Mouse (Mus musculus): ENCODE measurements at regions not wholly inside any gene's neighbourhood (a gene's known extent, or its start where the extent isn't known, plus 50 kb on each side); places are given as distances from the start of the nearest gene placed in this dataset.

GRCm38 (mm10) chr7:111368296-111369004 is 285.6 kb upstream of the Eif4g2 start:
- 68% methylated on average over 2 of the region's 2 CpGs for WGBS

GRCm38 (mm10) chr7:111366951-111367653 is 284.3 kb upstream of the Eif4g2 start:
- no peaks in the 10 kb centered on the region for H3K36me3 ChIP-seq (replicated peaks)
- H3K9me3 ChIP-seq = no peaks in the 10 kb centered on the region
- peaks cover 8% of the 10 kb centered on the region; the same call in 1 of the 2 replicates for H3K4me1 ChIP-seq
- no peak overlapping the region for H3K4me3 ChIP-seq
- no peak overlapping the region for H3K27ac ChIP-seq (replicated peaks)
- WGBS = 85% methylated on average over 4 of the region's 4 CpGs
- no peaks in the 10 kb centered on the region for H3K27me3 ChIP-seq (replicated peaks; ENCODE audit: low read depth, poor library complexity, severe bottlenecking)
- no peak for DNase-seq (ENCODE audit: low spot score)

More at GRCm38 (mm10) chr7:111368296-111369004, 285.6 kb upstream of the Eif4g2 start:
- no peaks in the 10 kb centered on the region for H3K27me3 ChIP-seq (replicated peaks; ENCODE audit: low read depth, poor library complexity, severe bottlenecking)
- no peaks in the 10 kb centered on the region for H3K9me3 ChIP-seq
- H3K27ac ChIP-seq (replicated peaks) = no peak overlapping the region
- H3K36me3 ChIP-seq (replicated peaks) = no peaks in the 10 kb centered on the region
- no peak for DNase-seq (ENCODE audit: low spot score)
- no peak overlapping the region for H3K4me3 ChIP-seq
- H3K4me1 ChIP-seq = peaks cover 8% of the 10 kb centered on the region; the same call in 1 of the 2 replicates

GRCm38 (mm10) chr7:111365384-111365783 is 282.6 kb upstream of the Eif4g2 start:
- WGBS = 83% methylated on average over 5 of the region's 5 CpGs
- H3K27me3 ChIP-seq (replicated peaks; ENCODE audit: low read depth, poor library complexity, severe bottlenecking) = no peaks in the 10 kb centered on the region
- no peaks in the 10 kb centered on the region for H3K36me3 ChIP-seq (replicated peaks)
- no peak overlapping the region for H3K27ac ChIP-seq (replicated peaks)
- no peaks in the 10 kb centered on the region for H3K9me3 ChIP-seq
- peaks cover 8% of the 10 kb centered on the region; the same call in 1 of the 2 replicates for H3K4me1 ChIP-seq
- DNase-seq (ENCODE audit: low spot score) = no peak
- no peak overlapping the region for H3K4me3 ChIP-seq

- Histone ChIP-seq H3K9me3 (no peaks in the 10 kb centered on the region), H3K36me3 (replicated peaks) (no peaks in the 10 kb centered on the region), H3K27me3 (replicated peaks; ENCODE audit: low read depth, poor library complexity, severe bottlenecking) (no peaks in the 10 kb centered on the region), H3K27ac (replicated peaks) (no peak overlapping the region), H3K4me3 (no peak overlapping the region), H3K4me1 (peaks cover under 1% of the 10 kb centered on the region; the same call in 1 of the 2 replicates)
- DNase-seq (ENCODE audit: low spot score) = no peak
- WGBS = 89% methylated on average over 5 of the region's 5 CpGs
Measured at GRCm38 (mm10) chr7:111363206-111363605, 280.4 kb upstream of the Eif4g2 start.

GRCm38 (mm10) chr7:111362646-111363045 is 279.8 kb upstream of the Eif4g2 start:
- Histone ChIP-seq H3K36me3 (replicated peaks) (no peaks in the 10 kb centered on the region), H3K27me3 (replicated peaks; ENCODE audit: low read depth, poor library complexity, severe bottlenecking) (no peaks in the 10 kb centered on the region), H3K27ac (replicated peaks) (no peak overlapping the region), H3K4me1 (no peaks in the 10 kb centered on the region), H3K4me3 (no peak overlapping the region), H3K9me3 (no peaks in the 10 kb centered on the region)
- WGBS = 84% methylated on average over 4 of the region's 4 CpGs
- no peak for DNase-seq (ENCODE audit: low spot score)

GRCm38 (mm10) chr7:111355088-111355656 is 272.3 kb upstream of the Eif4g2 start:
- Histone ChIP-seq H3K4me1 (peaks cover 12% of the 10 kb centered on the region), H3K4me3 (no peak overlapping the region), H3K9me3 (no peaks in the 10 kb centered on the region), H3K36me3 (replicated peaks) (no peaks in the 10 kb centered on the region), H3K27me3 (replicated peaks; ENCODE audit: low read depth, poor library complexity, severe bottlenecking) (no peaks in the 10 kb centered on the region), H3K27ac (replicated peaks) (no peak overlapping the region)
- no peak for DNase-seq (ENCODE audit: low spot score)
- 83% methylated on average over 2 of the region's 2 CpGs for WGBS

GRCm38 (mm10) chr7:111354066-111354465 is 271.2 kb upstream of the Eif4g2 start:
- WGBS = 78% methylated on average over 4 of the region's 4 CpGs
- no peak overlapping the region for H3K4me3 ChIP-seq
- peaks cover 12% of the 10 kb centered on the region for H3K4me1 ChIP-seq
- no peaks in the 10 kb centered on the region for H3K27me3 ChIP-seq (replicated peaks; ENCODE audit: low read depth, poor library complexity, severe bottlenecking)
- H3K27ac ChIP-seq (replicated peaks) = no peak overlapping the region; the same call in 1 of the 2 replicates
- H3K36me3 ChIP-seq (replicated peaks) = no peaks in the 10 kb centered on the region
- H3K9me3 ChIP-seq = no peaks in the 10 kb centered on the region
- no peak for DNase-seq (ENCODE audit: low spot score)

- H3K4me3 ChIP-seq = no peak overlapping the region
- 92% methylated on average over 2 of the region's 2 CpGs for WGBS
Measured at GRCm38 (mm10) chr7:111352176-111352575, 269.3 kb upstream of the Eif4g2 start.

GRCm38 (mm10) chr7:111345117-111345516 is 262.3 kb upstream of the Eif4g2 start:
- H3K27me3 ChIP-seq (replicated peaks; ENCODE audit: low read depth, poor library complexity, severe bottlenecking) = no peaks in the 10 kb centered on the region
- no peak overlapping the region for H3K27ac ChIP-seq (replicated peaks)
- H3K9me3 ChIP-seq = no peaks in the 10 kb centered on the region
- no peak for DNase-seq (ENCODE audit: low spot score)
- H3K4me3 ChIP-seq = no peak overlapping the region
- 68% methylated on average over 1 of the region's 1 CpGs for WGBS
- H3K4me1 ChIP-seq = no peaks in the 10 kb centered on the region
- no peaks in the 10 kb centered on the region for H3K36me3 ChIP-seq (replicated peaks)

More at GRCm38 (mm10) chr7:111352176-111352575, 269.3 kb upstream of the Eif4g2 start:
- H3K9me3 ChIP-seq = no peaks in the 10 kb centered on the region
- DNase-seq (ENCODE audit: low spot score) = no peak
- no peaks in the 10 kb centered on the region for H3K36me3 ChIP-seq (replicated peaks)
- no peak overlapping the region for H3K27ac ChIP-seq (replicated peaks)
- H3K27me3 ChIP-seq (replicated peaks; ENCODE audit: low read depth, poor library complexity, severe bottlenecking) = no peaks in the 10 kb centered on the region
- peaks cover 10% of the 10 kb centered on the region for H3K4me1 ChIP-seq

- 69% methylated on average over 3 of the region's 3 CpGs for WGBS
- Histone ChIP-seq H3K4me1 (no peaks in the 10 kb centered on the region), H3K9me3 (no peaks in the 10 kb centered on the region), H3K36me3 (replicated peaks) (no peaks in the 10 kb centered on the region), H3K27ac (replicated peaks) (no peak overlapping the region), H3K27me3 (replicated peaks; ENCODE audit: low read depth, poor library complexity, severe bottlenecking) (no peaks in the 10 kb centered on the region), H3K4me3 (no peak overlapping the region)
- DNase-seq (ENCODE audit: low spot score) = no peak
Measured at GRCm38 (mm10) chr7:111337053-111337452, 254.2 kb upstream of the Eif4g2 start.

GRCm38 (mm10) chr7:111322901-111323300 is 240.1 kb upstream of the Eif4g2 start:
- Histone ChIP-seq H3K27me3 (replicated peaks; ENCODE audit: low read depth, poor library complexity, severe bottlenecking) (no peaks in the 10 kb centered on the region), H3K4me1 (peaks cover 6% of the 10 kb centered on the region; the same call in 1 of the 2 replicates), H3K4me3 (no peak overlapping the region), H3K9me3 (no peaks in the 10 kb centered on the region), H3K36me3 (replicated peaks) (no peaks in the 10 kb centered on the region), H3K27ac (replicated peaks) (no peak overlapping the region)
- no peak for DNase-seq (ENCODE audit: low spot score)
- WGBS = 87% methylated on average over 6 of the region's 6 CpGs

GRCm38 (mm10) chr7:111319917-111320316 is 237.1 kb upstream of the Eif4g2 start:
- WGBS = 75% methylated on average over 1 of the region's 1 CpGs
- no peak overlapping the region for H3K4me3 ChIP-seq
- no peaks in the 10 kb centered on the region for H3K36me3 ChIP-seq (replicated peaks)
- no peaks in the 10 kb centered on the region for H3K9me3 ChIP-seq
- peaks cover 6% of the 10 kb centered on the region; the same call in 1 of the 2 replicates for H3K4me1 ChIP-seq
- H3K27me3 ChIP-seq (replicated peaks; ENCODE audit: low read depth, poor library complexity, severe bottlenecking) = no peaks in the 10 kb centered on the region
- DNase-seq (ENCODE audit: low spot score) = no peak
- no peak overlapping the region for H3K27ac ChIP-seq (replicated peaks)
